Mouse (Mus musculus) liver, adult 2 months (tissue): ENCODE measurements around the gene Alpk1.

Source experiments
- CTCF ChIP-seq: fragments of 200-500 bp; IDR thresholded peaks from 2 replicates; pipeline ENCODE4 v1.5.1; 2011; ENCODE audit warnings: low read depth, low read length, control low read depth
- POLR2A ChIP-seq: fragments of 200-500 bp; IDR thresholded peaks from 2 replicates; pipeline ENCODE4 v1.6.1; 2011; ENCODE audit warnings: low read length, control low read depth; ENCODE audit not compliant: insufficient read depth; ENCODE audit errors: extremely low read depth

- TF ChIP-seq CTCF (no peak), POLR2A (no peak)
Observed at GRCm38 (mm10) chr3:127821209-127821608, 40.9 kb upstream of the Alpk1 start.
